Mouse (Mus musculus) monocyte, adult 59 days (primary cell): Measurements from ENCODE around the gene A4gnt. TPM values are rescaled to one million over a fixed set of nuclear protein-coding genes. Genes with fewer than 3 reads are reported as not detected.

Experiments used
- total RNA-seq, 2 experiments: library from RNA; stranded (reverse); gene quantifications; one replicate each; pipeline ENCODE4 v1.2.4; 2023

The A4gnt gene
- not detected for total RNA-seq

GRCm38 (mm10) chr9:99612202-99612601, at the start of gene A4gnt:
A4gnt (plus strand) TSS chr9:99612502.

GRCm38 (mm10) chr9:99568347-99569070, 43.8 kb upstream of the A4gnt start, which contains the start of gene Armc8:
Armc8 (minus strand) TSS chr9:99568899.

GRCm38 (mm10) chr9:99575677-99576480, 36.4 kb upstream of the A4gnt start, which contains the start of gene Dbr1:
Dbr1 (plus strand) TSS chr9:99575799.

GRCm38 (mm10) chr9:99629281-99630011, 17.1 kb downstream of the A4gnt start, which contains the start of gene Dzip1l:
Dzip1l (plus strand) TSS chr9:99629496.

Other genes starting within 250 kb of the A4gnt start
- gene Mras, start 175.1 kb upstream of the A4gnt start, total RNA-seq: 1 to 10 TPM; 3.9 to 7.5 TPM
- gene Nme9, start 161.0 kb upstream of the A4gnt start, total RNA-seq: not detected
- gene Armc8, start 43.6 kb upstream of the A4gnt start, total RNA-seq: 10 to 100 TPM; 17.7 to 18.9 TPM
- gene Dbr1, start 36.7 kb upstream of the A4gnt start, total RNA-seq: 10 to 100 TPM; 12.4 to 12.6 TPM
- not detected for gene Dzip1l, start 17.0 kb downstream of the A4gnt start, total RNA-seq
- not detected for gene Cldn18, start 104.8 kb downstream of the A4gnt start, total RNA-seq